Mouse (Mus musculus) T-cell, adult 2 months (primary cell): ENCODE results near the gene Zfp747.
"Not testable (repeated sequence)": the region's sequence is repeated elsewhere in the genome, so short reads cannot be mapped to it uniquely, and the experiment has no call there.

ENCODE experiments used
- DNase-seq: peaks from one replicate; pipeline ENCODE4 v3.0.0; 2022; ENCODE audit warnings: low spot score

The Zfp747 gene

GRCm38 (mm10) chr7:127375271-127376245 lies at the start of gene Zfp747:
Gene Zfp747 (minus strand): TSS chr7:127376050.
- DNase-seq: peak; percentile 92

GRCm38 (mm10) chr7:127425291-127425690 lies 49.4 kb upstream of the Zfp747 start:
- no peak for DNase-seq

DNA sequence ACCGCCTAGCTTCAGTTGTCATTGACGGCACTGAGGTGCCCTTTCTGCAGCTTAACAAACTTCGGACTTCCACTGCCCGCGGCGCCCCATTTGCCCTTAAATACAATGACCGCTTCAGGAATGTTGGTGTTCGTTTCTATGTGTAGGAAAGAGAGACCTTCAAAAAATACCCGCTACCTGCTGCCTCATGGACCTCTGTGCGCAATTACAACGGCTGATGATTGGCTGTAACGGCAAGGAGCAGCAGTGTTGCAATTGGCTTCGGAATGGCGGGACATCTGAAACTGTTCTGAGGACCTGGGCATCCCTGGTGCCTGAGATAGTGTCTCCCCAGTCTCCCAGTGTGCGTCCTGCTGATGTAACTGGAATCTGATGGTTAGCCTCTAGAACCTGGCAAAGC lies 46.4 kb upstream of the Zfp747 start:
- peak; percentile 14 for DNase-seq

DNA sequence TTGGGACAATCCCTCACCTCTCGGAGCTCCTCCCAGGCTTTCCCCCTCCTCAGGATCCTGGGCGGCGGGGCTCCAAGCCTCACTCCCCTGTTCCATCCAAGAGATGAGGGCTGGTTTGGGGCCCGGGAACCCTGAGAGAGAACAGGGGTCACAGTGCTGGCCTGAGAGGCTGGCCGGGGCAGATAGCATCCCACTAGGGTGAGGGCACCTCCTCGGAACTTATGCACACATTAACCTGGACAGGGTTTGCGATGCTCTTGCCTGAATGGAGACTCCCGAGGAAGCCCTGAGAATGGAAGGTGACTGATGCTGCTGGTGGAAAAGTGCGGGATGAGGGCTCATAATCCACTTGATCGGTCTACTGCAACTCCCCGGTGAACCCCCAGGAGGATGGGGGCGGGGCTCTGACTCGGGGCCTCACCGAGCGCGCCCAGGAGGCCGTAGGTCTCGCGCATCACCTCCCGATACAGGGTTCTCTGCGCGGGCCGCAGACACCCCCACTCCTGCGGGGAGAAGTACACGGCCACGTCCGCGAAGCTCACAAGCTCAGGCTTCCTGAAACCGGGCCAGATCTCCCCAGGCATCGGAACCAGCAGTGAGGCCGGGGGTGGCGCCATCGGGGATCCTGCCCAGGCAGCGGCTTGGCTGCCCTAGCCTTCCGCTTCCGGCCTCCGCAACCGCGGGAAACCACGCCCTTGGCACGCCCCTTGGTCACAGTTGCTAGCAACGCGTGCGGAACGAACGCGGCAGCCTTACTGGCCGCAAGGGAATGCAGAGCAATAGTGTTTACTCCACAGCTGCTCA lies 45.7 kb upstream of the Zfp747 start, which contains the start of gene Zfp688:
Gene Zfp688, minus strand, starts transcription at position 681 of the 804 bp plus-strand sequence.
- DNase-seq: peak; percentile 98

DNA sequence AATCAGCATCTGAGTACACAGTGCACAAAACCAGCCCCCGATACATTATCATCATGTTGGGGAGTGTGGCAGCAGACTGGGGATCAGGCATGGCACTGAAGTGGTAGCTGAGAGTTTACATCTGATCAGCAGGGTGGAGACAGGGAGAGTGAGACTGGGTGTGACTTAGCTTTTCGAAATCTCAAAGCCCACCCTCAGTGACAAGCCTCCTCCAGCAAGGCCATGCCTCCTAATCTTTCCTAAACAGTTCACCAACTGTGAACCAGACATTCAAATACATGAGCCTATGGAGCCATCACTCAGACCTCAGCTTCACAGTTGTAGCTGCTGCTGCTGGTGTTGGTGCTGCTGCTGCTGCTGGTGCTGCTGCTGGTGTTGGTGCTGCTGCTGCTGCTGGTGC lies 35.6 kb upstream of the Zfp747 start:
- DNase-seq: no peak

GRCm38 (mm10) chr7:127406002-127406987 lies 30.4 kb upstream of the Zfp747 start, which contains the start of gene Zfp764:
Gene Zfp764 (minus strand): TSS chr7:127406822.
- peak; percentile 83 for DNase-seq

- not testable (repeated sequence) for DNase-seq
Measured at GRCm38 (mm10) chr7:127404101-127404500, 28.3 kb upstream of the Zfp747 start.

DNA sequence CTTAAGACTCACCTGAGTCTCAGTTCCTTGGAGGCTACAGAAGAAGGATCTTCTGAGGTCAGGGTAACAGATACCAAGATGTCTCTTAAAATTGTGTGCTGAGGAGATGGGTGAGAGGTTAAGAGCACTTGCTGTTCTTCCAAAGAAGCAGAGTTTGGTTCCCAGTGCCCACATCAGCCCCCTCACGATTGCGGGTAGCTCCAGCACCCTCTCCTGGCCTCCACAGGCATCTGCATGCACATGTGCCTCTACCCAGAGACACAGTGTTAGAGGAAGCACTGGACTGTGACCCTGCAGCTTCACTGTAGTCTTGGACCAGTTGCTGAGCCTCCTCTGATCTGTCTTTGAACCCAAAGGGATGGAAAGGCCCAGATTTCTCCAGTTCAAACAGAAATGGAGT lies 27.1 kb upstream of the Zfp747 start:
- no peak for DNase-seq

GRCm38 (mm10) chr7:127400355-127400754 lies 24.5 kb upstream of the Zfp747 start:
- DNase-seq: no peak

GRCm38 (mm10) chr7:127393944-127394333 lies 18.1 kb upstream of the Zfp747 start:
- no peak for DNase-seq

DNA sequence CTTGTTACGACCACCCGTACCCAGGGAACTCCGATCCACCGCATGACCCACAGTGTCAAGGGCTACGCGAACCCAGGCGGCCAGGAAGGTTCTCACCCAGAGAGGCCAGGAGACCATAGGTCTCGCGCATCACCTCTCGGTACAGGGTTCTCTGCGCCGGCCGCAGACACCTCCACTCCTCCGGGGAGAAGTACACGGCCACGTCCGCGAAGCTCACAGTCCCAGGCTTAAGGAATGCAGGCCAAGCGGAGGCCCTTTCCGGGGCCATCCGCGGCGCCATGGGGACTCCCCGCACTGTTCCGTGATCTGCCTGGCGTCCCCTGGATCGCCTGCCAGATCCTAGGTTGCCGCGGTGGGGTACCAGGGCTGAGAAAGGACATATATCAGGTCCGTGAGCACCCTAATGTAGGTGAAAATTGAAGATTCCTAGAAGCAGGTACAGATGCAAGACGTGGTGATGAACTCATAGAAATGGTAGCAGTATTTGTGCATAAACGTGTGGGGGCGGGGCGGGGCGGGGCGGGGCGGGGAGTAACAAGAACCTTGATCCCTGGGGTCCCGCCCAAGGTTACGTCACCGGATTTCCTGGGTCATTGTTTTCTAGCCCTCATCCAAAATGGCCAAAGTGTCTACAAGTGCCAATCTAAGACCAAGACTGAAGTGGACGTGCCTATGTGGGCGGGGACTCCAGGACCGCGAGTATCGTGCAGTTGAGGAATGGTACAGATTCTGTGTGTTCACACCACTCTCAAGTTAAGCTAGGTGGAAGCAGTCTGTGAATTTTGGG lies 17.5 kb upstream of the Zfp747 start, which contains the start of gene E430018J23Rik:
Gene E430018J23Rik, minus strand, starts transcription at position 473 of the 787 bp plus-strand sequence.
- DNase-seq: peak; percentile 92

DNA sequence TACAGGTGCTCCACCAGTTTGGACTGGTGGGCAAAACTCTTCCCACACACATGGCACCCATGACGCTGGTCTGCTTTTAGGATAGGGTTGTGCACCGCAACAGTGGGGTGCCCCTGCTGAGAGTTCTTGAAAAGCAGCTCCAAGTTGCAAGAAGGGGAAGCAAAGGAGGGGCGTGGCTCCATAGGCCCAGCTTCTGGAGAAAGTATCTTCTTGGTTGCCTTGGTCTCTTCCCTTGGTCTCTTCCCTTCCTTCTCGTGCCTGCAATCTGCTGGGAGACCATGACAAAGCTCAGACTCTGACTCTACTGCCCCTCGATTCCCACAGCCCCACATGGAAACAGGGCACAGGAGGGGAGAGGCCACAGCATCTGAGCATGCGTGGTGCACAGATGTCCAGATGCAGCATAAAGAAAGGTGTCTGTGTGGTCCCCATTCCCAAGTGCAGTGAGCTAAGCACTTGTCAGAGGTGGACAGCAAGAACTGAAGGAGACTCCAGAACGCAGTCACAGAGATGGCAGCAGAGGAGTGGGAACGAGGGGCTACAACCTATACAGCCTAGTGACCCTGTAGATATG lies 16.5 kb upstream of the Zfp747 start:
- no peak for DNase-seq

DNA sequence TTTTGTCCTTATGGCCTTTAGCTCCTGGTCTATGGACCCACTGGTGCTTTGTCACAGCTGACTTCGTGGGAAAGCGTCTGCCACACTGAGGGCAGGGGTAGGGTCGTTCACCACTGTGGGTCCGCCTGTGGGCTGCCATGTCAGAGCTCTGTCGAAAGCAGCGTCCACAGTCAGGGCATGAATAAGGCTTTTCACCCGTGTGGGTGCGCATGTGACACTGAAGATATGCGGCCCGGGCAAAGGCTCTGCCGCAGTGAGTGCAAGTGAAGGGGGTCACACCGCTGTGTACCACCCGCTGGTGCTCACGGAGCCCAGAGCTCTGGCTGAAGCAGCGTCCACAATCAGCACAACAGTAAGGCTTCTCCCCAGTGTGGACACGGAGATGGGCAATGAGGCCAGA lies 15.7 kb upstream of the Zfp747 start:
- no peak for DNase-seq

DNA sequence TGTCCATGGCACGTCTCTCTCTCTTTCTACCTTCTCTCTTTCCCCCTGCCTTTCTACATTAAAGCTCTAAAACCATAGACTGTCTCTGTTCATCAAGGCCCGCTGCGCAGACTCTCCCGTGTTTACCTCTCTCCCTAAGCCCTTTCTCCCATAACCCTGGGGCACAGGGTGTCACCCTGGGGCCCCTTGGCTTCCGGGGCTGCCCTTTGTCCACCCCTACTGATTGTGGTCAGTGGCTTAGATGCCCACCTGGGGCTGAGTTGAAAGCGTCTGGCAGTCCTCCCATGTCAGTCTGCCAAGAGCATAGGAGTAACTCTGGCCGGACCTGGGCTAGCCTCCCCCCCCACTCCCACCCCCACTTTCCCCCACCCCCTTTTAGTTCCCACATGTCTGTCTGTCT lies 14.5 kb upstream of the Zfp747 start:
- no peak for DNase-seq

DNA sequence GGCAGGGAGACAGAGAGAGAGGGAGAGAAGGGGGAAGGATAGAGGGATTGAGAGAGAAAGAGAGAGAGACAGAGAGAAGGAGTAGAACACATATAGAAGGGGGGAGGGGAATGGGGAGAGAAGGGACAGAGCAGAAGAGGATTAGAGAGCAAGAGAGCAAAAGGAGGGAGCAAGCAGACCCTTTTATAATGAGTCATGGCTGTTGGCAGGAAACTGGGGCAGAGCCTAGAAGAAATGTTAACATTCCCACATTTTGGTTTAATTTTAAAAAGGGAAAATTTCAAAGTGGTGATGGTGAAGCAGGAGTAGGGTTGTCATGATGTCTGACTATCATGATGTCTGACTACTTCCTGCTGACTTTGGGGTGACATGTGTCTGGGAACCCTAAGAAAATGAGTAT lies 12.4 kb upstream of the Zfp747 start:
- DNase-seq: not testable (repeated sequence)

DNA sequence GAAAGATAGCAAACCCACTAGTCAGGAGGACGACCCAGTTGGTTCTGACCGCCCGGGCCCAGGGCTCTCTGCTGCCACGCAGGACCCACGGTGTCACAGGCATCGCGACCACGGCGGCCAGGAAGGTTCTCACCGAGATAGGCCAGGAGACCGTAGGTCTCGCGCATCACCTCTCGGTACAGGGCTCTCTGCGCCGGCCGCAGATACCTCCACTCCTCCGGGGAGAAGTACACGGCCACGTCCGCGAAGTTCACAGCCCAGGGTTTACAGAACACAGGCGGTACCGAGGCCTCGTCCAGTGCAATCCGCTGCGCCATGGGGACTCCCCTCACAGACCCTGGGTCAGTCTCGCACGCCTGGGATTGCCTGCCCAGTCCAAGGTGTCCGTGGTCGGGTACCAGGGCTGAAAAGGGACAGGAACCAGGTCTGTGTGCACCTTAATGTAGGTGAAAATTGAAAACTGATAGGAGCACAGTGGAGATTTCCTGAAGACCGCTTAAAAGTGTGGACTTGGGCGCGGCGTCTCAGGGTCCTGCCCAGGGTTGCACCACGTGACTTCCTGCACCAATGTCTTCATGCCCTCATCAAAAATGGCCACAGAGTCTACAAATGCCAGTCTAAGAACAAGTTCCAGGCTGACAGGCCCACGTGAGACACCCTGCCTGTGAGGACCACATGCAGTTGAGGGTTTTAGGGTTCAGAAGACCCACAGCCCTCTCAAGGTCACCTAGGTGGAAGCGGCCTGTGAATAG lies 11.0 kb upstream of the Zfp747 start, which contains the start of gene 9130019O22Rik:
Gene 9130019O22Rik, minus strand, starts transcription at position 526 of the 752 bp plus-strand sequence.
- DNase-seq: peak; percentile 86

GRCm38 (mm10) chr7:127385560-127385959 lies 9.7 kb upstream of the Zfp747 start:
- DNase-seq: not testable (repeated sequence)

DNA sequence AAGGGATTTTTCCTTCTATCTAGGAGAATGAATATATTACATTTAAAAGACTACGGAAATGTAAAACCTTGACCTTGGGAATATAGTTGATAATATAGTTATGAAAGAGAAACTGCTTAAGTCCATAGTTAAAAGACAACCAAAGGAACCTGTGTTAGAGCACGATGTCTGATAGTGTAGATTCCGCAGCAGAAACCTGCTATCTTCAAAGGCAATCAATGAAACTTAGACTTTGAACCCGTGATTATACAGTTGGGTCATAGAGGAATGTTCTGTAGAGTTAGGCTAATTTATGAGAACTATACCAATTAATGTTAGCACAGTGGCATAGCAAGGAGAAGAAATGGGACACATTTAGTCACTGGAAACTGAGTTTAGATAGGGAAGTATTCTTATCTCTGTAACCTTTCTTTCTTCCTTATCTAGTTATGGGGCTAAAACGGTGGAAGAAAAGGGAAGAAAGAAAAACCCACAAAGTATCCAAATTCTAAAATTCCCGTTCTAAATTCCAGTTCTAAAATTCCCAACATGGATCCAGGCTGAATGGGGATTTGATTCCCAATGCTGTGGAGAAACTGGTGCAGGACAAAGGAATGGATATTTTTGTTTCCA lies 2.6 kb upstream of the Zfp747 start:
- no peak for DNase-seq

- not testable (repeated sequence) for DNase-seq
Measured at GRCm38 (mm10) chr7:127371870-127372269, 4.0 kb downstream of the Zfp747 start.
